Mouse (Mus musculus) T-helper 17 cell (primary cell): ENCODE data around the gene Cyp4f14.

Source experiments
- in situ Hi-C, 2 experiments: fragments of 300-600 bp; cut with MboI, MseI; formaldehyde crosslinking; loops; 1 replicate in 1 of 2; 2 replicates in 1 of 2; pipeline ENCODE4 v1.15.1; 2025; ENCODE audit warnings: high pct_unique_total_duplicates in 2 of 2

Cyp4f14 gene

DNA sequence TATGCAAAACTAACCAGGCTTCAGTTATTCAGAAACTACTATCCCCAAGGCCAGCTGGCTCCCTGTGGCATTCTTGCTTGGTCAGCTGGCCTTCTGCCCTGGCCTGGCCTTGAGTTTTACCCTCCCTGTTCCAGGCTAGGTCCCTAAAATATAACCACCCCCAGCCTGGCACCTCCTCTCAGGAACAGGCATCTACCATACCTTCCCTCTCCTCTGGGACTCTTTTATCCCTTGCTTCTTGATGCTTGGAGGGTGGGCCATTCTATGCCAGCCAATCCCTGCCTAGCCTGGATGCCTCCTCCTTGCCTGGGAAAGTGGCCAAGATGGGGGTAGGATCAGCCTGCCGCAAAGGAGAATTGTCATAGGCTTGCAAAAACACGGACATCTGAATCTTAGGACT is at the start of gene Cyp4f14:
TSS of gene Cyp4f14 (minus strand) at position 212 of the 400 bp plus-strand sequence.
- in situ Hi-C loops: no loop called here

DNA sequence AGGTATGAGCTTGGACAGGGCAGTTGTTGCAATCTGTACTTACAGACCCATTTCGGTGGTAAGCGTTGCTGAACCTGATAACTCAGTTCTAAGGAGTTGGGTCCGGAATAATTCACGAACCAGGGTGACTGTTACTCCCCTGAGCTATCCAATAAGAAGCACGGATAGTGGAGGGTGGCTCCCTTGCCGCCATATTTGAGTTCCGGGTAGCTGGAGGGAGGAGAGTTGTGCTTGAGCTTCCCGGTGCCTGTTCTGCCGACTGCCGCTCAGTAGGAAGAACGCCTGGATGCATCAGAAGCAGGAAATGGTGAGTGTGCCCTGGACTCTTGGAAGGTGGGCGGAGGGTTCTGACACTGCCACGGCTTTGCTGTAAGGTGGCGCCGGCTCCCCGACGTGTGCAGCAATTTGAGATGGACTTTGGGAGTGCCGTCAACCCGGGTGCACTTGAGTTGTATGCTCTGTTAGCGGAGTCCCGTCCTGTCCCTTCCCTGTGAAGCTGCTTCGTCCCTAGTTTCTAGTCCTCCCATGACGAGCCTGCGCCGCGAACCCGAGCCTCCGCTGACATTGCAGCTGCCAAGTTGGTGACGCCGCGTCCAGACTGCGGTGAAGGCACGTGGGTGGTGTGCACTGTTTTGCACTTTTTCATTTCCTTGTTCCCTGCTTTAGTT is 48.6 kb upstream of the Cyp4f14 start, which contains the start of gene Zfp472:
TSS of gene Zfp472 (plus strand) at position 192 of the 668 bp plus-strand sequence.
- in situ Hi-C loops: loop anchor here in 1 of 2 experiments (10.0 kb wide), 1 partner anchor 1229 kb away; the partner anchor contains the start of gene Psmb8

DNA sequence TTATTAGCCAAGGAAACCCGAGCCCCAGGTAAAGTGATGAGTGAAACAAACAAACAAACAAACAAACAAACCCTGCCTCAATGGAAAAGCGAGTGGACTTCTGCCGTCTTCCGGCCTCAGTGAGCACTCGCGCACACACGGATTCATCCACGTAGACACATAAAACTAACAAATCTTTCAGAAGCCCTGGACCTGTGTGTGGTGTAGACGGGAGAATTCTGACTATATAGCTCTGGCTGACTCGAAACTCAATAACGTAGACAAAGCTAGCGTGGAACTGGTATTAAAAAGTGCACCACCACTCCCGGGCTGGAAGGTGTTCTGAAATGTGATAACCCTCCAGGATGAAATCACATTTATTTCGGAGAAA is 48.1 kb upstream of the Cyp4f14 start:
- in situ Hi-C loops: loop anchor here in 1 of 2 experiments (10.0 kb wide), 1 partner anchor 1230 kb away; the partner anchor contains the start of gene Psmb8

DNA sequence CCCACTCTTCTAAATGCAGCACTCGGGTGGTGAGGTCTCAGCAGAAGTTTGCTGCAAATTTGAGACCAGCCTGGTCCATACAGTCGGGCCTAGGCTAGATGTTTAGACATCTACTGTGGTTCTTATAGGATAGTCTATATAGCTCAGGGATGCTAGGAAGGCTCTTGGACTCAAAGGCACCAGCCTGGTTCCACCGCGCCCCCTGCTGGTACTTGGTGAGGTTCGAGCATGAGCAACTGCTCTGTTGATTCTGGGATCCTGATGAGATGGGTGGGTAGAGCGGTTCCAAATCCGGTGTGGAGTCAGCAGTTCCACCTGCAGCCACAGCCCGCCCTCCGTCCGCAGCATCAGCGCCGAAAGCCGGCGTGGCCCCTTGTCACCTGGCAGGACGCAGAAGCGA is 34.3 kb upstream of the Cyp4f14 start:
- in situ Hi-C loops: no loop called here

DNA sequence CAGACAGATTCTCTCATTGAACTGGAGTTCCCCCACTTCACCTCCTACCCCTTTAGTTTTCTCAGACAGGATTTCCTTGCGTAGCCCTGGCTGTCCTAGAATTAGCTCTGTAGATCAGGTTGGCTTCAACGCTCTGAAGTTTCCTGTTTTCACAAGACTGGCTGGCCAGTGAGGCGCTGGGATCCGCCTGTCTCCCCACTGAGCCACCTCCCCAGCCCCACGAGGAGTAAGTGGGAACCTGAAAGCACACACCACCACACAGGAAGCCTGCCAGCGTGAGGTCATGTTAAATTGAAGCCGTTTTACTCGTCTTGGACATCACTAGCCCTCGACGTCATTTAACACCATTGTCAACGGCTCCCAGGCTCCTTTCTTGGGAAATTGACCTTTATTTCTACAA is 33.9 kb upstream of the Cyp4f14 start:
- in situ Hi-C loops: no loop called here

DNA sequence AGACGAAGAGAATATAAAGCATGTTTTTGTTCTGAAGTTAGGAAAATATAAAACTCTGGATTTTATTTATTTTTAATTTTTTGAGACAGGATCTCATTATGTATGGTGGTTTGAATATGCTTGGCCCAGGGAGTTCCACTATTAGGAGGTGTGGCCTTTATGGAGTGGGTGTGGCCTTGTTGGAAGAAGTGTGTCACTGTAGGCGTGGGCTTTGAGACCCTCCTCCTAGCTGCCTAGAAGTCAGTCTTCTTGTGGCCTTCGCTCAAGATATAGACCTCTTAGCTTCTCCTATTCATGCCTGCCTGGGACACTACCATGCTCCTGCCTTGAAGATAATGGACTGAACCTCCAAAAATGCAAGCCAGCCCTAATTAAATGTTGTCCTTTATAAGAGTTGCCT is 33.0 kb upstream of the Cyp4f14 start:
- in situ Hi-C loops: no loop called here

DNA sequence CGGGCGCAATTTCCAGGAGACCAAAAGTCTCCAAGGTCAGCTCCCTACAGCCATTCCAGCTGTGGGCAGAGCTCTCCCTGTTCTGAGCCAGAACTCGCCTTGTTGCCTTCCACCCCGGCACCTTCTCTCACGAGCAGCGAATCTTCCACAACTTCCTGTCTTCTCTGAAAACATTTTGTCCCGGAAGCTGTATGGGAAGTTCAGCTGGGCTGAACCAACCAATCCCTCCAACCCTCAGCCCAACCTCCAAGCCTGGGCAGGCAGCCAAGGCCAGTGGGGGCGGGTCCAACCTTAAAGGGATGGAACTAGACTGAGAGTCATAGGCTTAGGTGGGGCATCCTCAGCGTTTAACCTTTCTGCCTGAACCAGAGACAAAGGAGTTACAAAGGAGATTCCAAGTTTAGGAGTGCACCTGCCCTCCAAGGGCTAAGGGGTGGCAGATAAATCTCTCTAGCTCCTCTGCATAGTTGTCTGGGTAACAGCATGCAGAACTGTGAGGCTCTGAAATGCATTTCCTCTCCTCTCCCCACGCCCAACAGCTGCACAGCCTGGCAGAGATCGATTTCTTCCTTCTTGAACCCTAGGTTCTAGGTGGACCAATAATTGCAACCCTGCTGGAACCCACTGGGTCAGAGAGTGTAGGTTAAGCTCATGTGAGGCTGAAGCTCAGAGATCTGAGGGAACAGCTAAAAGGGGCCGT is 30.2 kb upstream of the Cyp4f14 start, which contains the start of gene Cyp4f13:
TSS of gene Cyp4f13 (minus strand) at position 188 of the 700 bp plus-strand sequence.
- in situ Hi-C loops: no loop called here

DNA sequence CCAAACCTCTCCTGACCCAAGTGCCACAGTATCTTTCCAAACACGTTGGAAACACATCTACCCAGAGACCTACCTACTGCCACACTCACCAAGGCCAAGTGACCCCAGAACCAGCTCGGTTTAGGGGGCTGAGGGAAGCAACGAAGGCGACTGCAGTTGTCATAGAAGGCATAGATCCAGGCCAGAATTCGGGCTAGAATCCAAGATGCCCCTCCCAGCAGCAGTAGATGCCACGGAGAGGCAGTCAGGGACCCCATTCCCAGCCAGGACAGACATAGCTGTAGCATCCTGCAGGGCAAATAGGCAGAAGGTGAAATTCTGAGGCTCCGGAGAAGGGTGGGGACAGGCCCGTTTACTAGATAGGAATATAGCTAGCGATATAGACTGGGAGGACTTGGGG is 29.6 kb upstream of the Cyp4f14 start:
- in situ Hi-C loops: no loop called here

DNA sequence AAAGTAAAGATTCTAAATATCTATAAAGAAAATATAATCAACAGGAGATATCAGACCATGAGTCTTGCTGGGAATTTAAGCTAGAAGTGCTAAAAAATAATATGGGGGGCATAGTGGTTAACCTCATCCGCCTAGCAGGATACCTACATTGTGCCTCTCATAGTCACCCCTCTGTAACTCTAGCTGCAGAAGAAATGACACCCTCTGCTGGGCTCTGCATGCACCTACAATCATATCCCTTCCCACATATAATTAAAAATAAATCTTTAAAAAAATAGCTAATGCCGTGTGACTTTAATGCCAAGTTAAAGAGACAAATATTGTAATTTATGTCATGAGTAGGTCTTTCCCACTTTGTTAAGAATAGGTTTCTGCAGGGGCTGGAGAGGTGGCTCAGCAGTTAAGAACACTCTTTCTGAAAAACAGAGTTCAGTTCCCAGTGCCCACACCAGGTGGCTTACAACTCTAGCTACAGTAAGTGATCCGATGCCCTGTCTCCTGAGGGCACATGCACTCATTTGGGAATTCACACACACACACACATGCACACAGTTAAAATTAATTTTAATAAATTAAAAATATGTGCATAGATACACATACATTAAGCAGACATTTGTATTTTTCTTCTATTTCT is 27.4 kb upstream of the Cyp4f14 start:
- in situ Hi-C loops: no loop called here

DNA sequence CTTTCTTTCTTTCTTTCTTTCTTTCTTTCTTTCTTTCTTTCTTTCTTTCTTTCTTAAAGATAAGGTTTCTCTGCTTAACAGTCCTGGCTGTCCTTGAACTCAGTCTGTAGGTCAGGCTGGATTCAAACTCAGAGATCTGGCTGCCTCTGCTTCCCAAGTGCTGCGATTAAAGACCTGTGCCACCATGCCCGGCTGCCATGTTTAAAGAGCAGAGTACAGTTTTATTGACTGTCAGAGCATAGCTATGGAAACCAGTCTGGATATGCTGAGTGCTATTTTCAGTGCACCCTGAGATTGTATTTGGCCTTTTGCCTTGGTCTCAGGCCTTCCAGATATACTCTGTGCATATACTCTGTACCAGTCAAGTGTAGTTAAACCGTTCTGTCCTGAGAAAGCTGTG is 26.5 kb upstream of the Cyp4f14 start:
- in situ Hi-C loops: no loop called here

DNA sequence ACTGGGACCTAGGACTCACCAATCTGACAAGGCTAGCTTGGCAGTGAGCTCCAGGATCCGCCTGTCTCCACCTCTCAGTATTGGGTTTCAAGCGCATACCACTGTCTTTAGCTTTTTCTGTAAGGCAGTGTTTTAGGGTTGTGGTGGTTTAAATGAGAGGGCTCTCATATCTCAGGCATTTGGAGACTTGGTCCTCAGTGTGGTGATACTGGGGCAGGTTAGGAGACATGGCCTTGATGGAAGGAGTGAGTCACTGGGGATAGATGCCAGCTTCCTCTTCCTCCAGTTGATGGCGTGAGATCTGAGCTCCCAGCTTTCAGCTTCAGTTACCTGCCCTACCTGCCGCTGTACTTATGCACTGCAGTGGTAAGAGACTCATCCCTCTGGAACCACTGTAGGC is 22.7 kb upstream of the Cyp4f14 start:
- in situ Hi-C loops: no loop called here

DNA sequence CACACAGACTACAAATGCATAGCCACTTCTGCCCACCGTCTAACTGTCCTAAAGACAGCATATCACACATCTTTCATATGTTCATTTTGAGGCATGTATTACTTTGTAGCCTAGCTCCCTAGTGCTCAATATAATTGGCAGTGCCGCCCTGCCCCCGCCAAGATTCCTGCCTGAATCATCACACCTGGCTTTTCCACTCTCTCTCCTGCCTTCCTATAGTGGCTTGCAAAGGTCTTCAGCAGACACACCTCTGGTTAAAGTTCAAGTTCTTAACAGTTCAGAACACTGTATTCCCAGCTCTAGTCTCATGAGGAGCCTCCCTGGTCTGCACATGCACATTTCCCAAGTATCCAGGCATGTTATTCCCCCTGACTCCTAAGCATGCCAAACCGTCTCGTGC is 10.7 kb upstream of the Cyp4f14 start:
- in situ Hi-C loops: no loop called here

DNA sequence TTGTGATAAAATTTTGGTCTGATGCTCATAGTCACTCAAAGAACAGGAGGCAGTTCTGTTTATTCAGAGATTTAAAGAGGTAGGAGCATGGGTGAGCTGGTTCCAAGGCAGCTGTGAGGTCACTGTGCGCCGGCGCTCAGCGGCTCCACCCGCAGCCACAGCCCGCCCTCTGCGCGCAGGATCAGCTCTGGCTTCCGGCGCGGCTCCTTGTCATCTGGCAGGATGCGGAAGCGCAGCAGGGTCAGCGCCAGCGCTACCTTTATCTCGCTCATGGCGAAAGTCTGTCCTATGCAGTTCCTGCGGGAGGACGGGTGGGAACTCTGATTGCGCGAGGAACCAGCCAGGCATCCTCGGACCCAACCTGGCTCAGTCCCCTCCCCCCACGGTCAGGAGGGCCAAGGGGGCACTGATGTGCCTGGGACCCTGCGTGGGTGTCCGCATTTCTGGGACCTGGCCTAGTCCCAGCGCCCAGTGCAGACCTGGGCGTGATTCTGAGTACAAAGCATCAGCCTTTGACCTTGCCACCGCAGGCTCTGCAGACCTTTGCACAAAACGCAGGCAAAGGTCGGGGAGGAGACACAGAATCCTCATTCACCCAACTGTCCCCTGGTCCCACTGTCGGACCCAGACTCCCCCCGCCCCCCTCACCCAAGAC is 7.6 kb upstream of the Cyp4f14 start:
- in situ Hi-C loops: no loop called here

DNA sequence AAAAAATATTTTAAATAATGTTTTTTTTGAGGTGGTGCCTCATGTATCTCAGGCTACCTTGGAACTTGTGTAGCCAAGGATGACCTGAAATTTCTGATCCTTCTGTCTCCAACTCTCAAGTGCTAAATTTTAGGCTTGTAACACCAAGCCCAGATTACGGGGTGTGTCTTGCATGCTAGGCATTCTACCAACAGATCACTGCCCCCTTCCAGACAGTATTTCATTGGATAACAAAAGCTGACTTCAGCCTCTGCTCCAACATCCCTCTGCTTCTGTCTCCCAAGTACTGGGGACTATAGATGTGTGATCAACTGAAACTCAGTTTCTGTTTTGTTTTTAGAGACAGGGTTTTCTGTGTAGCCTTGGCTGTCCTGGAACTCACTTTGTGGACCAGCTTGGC is 6.5 kb upstream of the Cyp4f14 start:
- in situ Hi-C loops: no loop called here

DNA sequence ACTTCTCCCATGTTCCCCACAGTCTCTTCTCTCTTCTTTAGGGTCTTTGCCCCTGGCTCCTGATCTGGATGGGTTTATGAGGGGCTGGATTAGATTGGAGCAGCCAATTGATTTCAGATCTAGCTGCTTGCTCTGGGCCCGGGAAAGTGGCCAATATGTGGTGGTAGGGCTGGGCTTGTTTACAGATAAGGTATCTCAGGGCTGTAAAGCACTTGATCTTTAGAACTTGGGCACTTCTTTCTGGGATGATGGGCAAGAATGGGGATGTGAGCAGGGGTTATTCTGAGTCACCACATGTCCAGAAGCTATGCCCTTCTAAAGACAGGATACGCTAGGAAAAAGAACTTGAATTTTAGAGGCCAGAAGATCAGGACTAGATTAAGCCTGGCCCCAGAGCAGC is 2.0 kb upstream of the Cyp4f14 start:
- in situ Hi-C loops: no loop called here

DNA sequence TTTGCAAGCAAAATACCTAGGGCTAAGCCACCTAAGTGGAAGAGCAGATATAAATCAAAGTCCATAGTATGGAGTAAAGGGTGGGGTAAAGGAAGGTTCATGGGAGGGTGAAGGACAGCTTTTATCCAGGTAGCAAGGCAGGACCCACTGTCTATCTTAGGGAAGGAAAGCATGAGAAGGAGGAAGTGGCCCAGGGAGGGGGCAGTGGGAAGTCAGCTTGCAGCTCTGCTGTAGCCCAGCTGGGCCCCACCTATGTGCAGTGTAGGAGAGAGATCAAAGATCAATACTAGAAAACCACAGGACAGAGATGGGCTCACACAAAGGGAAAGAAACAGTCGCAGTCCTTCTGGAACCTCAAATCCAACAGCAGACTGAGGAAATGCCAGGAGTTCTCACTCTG is 1.1 kb downstream of the Cyp4f14 start:
- in situ Hi-C loops: no loop called here

DNA sequence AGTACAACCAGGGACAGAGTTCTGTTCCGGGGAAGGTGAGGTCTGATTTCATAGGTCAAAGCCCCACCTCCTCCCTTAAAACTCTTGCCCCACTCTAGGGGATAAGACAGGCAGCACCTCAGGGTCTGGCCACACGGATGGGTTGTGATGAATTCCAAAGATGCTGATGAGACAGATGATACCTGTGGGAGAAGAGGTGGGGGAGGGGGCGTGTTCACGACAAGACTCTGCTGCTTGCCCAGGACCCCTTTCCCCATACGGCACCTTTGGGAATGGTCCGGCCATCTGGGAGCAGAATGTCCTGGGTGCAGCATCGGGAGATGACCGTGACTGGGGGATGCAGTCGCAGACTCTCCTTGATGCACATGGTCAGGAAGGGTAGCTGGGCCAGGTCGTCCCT is 11.0 kb downstream of the Cyp4f14 start:
- in situ Hi-C loops: no loop called here

DNA sequence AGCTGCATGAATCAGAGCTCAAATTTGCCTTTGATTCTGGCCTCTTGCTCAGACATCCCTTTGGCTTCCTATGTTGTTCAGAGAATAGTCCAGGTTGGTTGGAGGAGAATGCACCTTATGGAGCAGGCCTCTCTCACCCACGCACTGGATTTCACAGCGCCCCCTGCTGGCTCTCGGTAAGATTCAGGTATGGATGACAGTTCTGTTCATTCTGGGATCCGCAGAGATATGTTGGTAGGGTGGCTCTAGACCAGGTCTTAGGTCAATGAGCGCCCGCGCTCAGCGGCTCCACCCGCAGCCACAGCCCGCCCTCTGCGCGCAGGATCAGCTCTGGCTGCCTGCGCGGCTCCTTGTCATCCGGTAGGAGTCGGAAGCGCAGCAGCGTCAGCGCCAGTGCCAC is 11.9 kb downstream of the Cyp4f14 start:
- in situ Hi-C loops: no loop called here

DNA sequence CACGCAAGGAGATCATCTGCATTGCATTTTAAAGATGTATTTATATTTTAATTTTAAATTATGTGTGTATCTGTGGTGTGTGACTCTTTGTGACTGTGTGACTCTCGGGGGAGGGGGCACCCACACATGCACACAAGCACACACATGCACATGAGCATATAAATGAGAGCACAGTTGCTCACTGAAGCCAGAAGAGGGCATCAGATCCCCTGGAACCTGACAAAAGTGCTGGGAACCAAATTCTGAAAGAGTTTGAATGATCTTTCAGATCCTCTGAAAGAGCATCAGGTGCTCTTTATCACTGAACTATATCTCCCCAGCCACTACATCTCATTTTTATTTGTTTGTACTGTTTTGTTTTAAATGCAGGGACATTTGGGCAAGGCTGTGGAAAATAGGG is 12.7 kb downstream of the Cyp4f14 start:
- in situ Hi-C loops: no loop called here

DNA sequence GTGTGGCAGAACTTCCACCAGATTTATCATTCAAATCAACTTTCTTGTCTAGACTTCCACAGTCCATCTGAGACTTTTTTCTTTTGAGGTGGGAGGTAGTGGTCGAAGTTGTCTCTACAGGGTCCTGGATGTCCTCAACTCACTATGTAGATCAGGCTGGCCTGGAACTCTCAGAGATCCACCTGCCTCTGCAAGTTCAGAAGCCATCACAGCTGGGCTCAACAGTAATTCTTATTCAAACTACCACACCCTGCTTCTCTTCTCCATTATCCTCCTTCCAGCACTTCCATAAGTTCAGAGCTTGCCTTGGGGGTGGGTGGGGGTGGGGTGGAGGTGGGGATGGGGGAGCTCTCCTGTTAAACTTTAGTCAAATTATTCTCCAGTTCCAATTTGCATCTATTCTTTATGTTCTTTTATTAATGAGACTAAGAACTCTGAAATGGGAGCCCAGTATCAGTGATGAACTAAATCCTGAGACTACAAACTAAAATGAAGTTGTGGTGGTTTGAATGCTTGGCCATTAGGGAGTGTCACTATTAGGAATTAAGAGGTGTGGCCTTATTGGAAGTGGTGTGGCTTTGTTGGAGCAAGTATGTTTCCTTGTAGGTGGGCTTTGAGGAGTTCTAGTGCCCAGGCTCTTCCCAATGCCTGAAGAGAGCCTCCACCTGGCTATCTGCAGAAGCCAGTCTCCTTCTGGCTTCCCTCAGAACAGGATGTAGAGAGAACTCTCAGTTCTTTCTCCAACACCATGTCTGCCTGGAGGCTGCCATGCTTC is 15.2 kb downstream of the Cyp4f14 start:
- in situ Hi-C loops: no loop called here

DNA sequence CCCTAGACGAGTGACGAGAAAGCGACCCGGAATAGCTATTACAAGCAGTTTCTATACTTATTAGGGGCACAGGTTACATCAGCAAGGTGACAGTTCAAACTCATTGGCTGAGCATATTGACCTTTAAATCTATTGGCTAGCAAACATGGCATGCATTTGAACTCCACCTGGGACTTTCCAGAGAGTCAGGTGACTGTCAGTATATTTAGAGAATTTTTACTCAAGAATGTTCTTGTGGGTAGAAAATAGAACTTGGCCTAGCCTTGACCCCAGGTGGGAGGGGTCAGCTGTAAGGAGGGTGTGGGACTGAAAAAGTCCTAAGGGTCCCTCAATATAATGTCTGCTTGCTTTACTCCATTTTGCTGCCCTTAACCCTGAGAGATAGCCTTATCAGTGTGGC is 21.7 kb downstream of the Cyp4f14 start:
- in situ Hi-C loops: no loop called here
